In genomic region chr12:21075731-21076130, GRCm38 (mm10) we compare ENCODE assay signal across 8 mouse cellular contexts.
DNase-seq lines count a peak whose midpoint lies in the region.

No protein-coding gene starts in this region.

- peak; percentile 57 for DNase-seq in R1 (ENCODE audit: low read depth, low spot score)
- DNase-seq in cerebellum, adult 9-11 months, result peak; percentile 66
- DNase-seq in frontal cortex, postnatal 25 days (ENCODE audit: low spot score in 2 of 2), result peak; percentile 79
- DNase-seq in hindlimb bud, embryonic 11.5 days (ENCODE audit: extremely low spot score, low read depth, low spot score), result peak; percentile 5
- DNase-seq in layer of hippocampus, postnatal 25 days (ENCODE audit: extremely low spot score in 1 of 2, low spot score in 1 of 2), result peak; percentile 67 to 92
- peak; percentile 88 for DNase-seq in lung, postnatal 14 days
- DNase-seq in right cerebral cortex, postnatal 25 days, result peak; percentile 66
- DNase-seq in urinary bladder, adult 2 months (ENCODE audit: low spot score), result peak; percentile 37

Comparison
In these comparisons a context has a peak if more than half of its experiments do, and no peak if none do; other contexts are left out.
1. Peak in every context shown above with its lines: DNase-seq.
2. DNase-seq: peak in every context shown above with its lines; median percentile 88 in lung, postnatal 14 days; 80 in layer of hippocampus, postnatal 25 days; 79 in frontal cortex, postnatal 25 days; 66 in cerebellum, adult 9-11 months; 66 in right cerebral cortex, postnatal 25 days; 57 in R1; 37 in urinary bladder, adult 2 months; 5 in hindlimb bud, embryonic 11.5 days.